Mouse (Mus musculus) cerebellum, adult 9-10 months (tissue): ENCODE measurements around the gene Ece1.
"Not testable (repeated sequence)": the region's sequence is repeated elsewhere in the genome, so short reads cannot be mapped to it uniquely, and the experiment has no call there.

ENCODE experiments used
- DNase-seq: peaks from one replicate; pipeline ENCODE4 v3.0.0; 2022

Gene Ece1

GRCm38 (mm10) chr4:137862019-137862418, at the start of gene Ece1:
Gene Ece1 (plus strand): TSS chr4:137862237.
- DNase-seq, result peak; percentile 93

- DNase-seq, result no peak
These were observed 48.9 kb upstream of the Ece1 start for GRCm38 (mm10) chr4:137812946-137813708.

GRCm38 (mm10) chr4:137814140-137814539, 47.9 kb upstream of the Ece1 start:
- DNase-seq, result no peak

- no peak for DNase-seq
These were observed 46.6 kb upstream of the Ece1 start for GRCm38 (mm10) chr4:137815473-137815872.

- DNase-seq, result no peak
These were observed 45.8 kb upstream of the Ece1 start for GRCm38 (mm10) chr4:137816216-137816615.

GRCm38 (mm10) chr4:137818341-137818740, 43.7 kb upstream of the Ece1 start:
- DNase-seq, result no peak

- DNase-seq, result no peak
These were observed 42.5 kb upstream of the Ece1 start for GRCm38 (mm10) chr4:137819487-137819886.

- no peak for DNase-seq
These were observed 41.3 kb upstream of the Ece1 start for GRCm38 (mm10) chr4:137820721-137821120.

- DNase-seq, result no peak
These were observed 39.5 kb upstream of the Ece1 start for GRCm38 (mm10) chr4:137822537-137822936.

GRCm38 (mm10) chr4:137823542-137823941, 38.5 kb upstream of the Ece1 start:
- no peak for DNase-seq

- DNase-seq, result no peak
These were observed 37.2 kb upstream of the Ece1 start for GRCm38 (mm10) chr4:137824881-137825280.

- DNase-seq, result no peak
These were observed 31.7 kb upstream of the Ece1 start for GRCm38 (mm10) chr4:137830380-137830779.

- DNase-seq, result no peak
These were observed 30.4 kb upstream of the Ece1 start for GRCm38 (mm10) chr4:137831598-137831997.

GRCm38 (mm10) chr4:137835624-137836337, 26.3 kb upstream of the Ece1 start:
- DNase-seq, result peak; percentile 95

- no peak for DNase-seq
These were observed 25.3 kb upstream of the Ece1 start for GRCm38 (mm10) chr4:137836741-137837140.

- no peak for DNase-seq
These were observed 24.2 kb upstream of the Ece1 start for GRCm38 (mm10) chr4:137837792-137838191.

GRCm38 (mm10) chr4:137838791-137839190, 23.2 kb upstream of the Ece1 start:
- no peak for DNase-seq

- DNase-seq, result no peak
These were observed 22.6 kb upstream of the Ece1 start for GRCm38 (mm10) chr4:137839452-137839851.

- peak; percentile 75 for DNase-seq
These were observed 17.4 kb upstream of the Ece1 start for GRCm38 (mm10) chr4:137844656-137845055.

- not testable (repeated sequence) for DNase-seq
These were observed 14.4 kb upstream of the Ece1 start for GRCm38 (mm10) chr4:137847651-137848050.

- no peak for DNase-seq
These were observed 11.9 kb upstream of the Ece1 start for GRCm38 (mm10) chr4:137850161-137850560.

GRCm38 (mm10) chr4:137851484-137851883, 10.6 kb upstream of the Ece1 start:
- no peak for DNase-seq

GRCm38 (mm10) chr4:137853822-137854221, 8.2 kb upstream of the Ece1 start:
- DNase-seq, result no peak

GRCm38 (mm10) chr4:137855741-137856341, 6.2 kb upstream of the Ece1 start:
- DNase-seq, result no peak
